Mouse (Mus musculus) thymus, adult 2 months (tissue): ENCODE measurements around the gene Tyrobp. TPM values are rescaled to one million over a fixed set of nuclear protein-coding genes. Genes with fewer than 3 reads are reported as not detected.

Experiments used
- DNase-seq: peaks from one replicate; pipeline ENCODE4 v3.0.0; 2021
- H3K27ac ChIP-seq: fragments of 200-500 bp; 2 replicates; pipeline ENCODE4 v1.5.1; 2012; ENCODE audit warnings: low read length, control low read depth; ENCODE audit not compliant: control insufficient read depth, insufficient read depth
- H3K27me3 ChIP-seq: fragments of 200-500 bp; 2 replicates; pipeline ENCODE4 v1.6.1; 2012; ENCODE audit warnings: mild to moderate bottlenecking, low read length, moderate library complexity, mixed read lengths; ENCODE audit not compliant: control insufficient read depth, insufficient read depth
- H3K36me3 ChIP-seq: fragments of 200-500 bp; 2 replicates; pipeline ENCODE4 v1.6.1; 2012; ENCODE audit warnings: mild to moderate bottlenecking, low read length, moderate library complexity; ENCODE audit not compliant: control insufficient read depth, insufficient read depth
- H3K4me1 ChIP-seq: fragments of 200-500 bp; replicated peaks from 2 replicates; pipeline ENCODE4 v1.6.1; 2012; ENCODE audit warnings: low read length; ENCODE audit not compliant: control insufficient read depth, insufficient read depth
- H3K4me3 ChIP-seq: fragments of 200-500 bp; 2 replicates; pipeline ENCODE4 v1.5.1; 2012; ENCODE audit warnings: mild to moderate bottlenecking, low read length, control low read depth, moderate library complexity; ENCODE audit not compliant: control insufficient read depth, insufficient read depth
- CTCF ChIP-seq: fragments of 200-500 bp; IDR thresholded peaks from 2 replicates; pipeline ENCODE4 v1.5.1; 2012; ENCODE audit warnings: mild to moderate bottlenecking, control low read depth, low read length, moderate library complexity, borderline replicate concordance; ENCODE audit not compliant: control insufficient read depth, poor library complexity, insufficient read depth; ENCODE audit errors: extremely low read depth
- POLR2A ChIP-seq: fragments of 200-500 bp; IDR thresholded peaks from 2 replicates; pipeline ENCODE4 v1.6.1; 2012; ENCODE audit warnings: mild to moderate bottlenecking, low read length, control low read depth, moderate library complexity; ENCODE audit not compliant: control insufficient read depth, poor library complexity, insufficient read depth; ENCODE audit errors: extremely low read depth
- WGBS: fragments of 180-500 bp; shearing (Covaris S2); methylation state at CpG from one replicate; pipeline ENCODE4 v1.1.7; 2018; 5-methylcytosine and 5-hydroxymethylcytosine counted together
- polyA plus RNA-seq: library from polyadenylated mRNA; depleted of rRNA; stranded (reverse); fragments of >200 nt; gene quantifications from 2 replicates; pipeline ENCODE4 v1.2.3, GENCODE M21; 2012

Gene Tyrobp
- polyA plus RNA-seq, 1 experiment = 417 TPM

DNA sequence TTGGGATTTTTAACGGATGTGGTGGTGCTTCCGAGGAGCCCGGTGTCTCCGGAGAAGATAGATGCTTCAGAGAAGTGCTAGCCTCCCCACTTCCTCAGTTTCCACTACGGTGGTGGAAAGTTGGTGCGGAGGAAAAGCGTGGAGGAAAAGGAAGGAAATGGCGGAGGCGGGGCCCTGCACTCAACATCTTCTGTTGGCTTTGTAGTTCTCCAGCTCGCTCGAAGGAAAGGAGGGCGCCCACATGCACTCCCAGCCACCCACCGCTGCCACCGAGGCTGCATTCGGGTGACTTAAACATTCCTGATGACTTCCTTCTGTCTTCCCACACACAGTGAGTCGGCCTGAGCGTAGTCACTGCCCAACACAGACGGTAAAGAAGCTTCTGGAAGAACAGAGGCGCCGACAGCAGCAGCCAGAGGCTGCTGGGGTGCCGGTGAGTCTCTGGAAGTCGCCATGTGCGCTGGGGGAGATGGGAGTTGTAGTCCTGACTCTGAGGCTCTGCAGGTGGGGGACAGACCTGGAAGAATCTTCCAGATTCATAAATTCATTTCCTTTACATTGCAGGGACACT lies 9.6 kb downstream of the Tyrobp start:
- 4% methylated on average over 23 of the region's 23 CpGs for WGBS
- no peaks in the 10 kb centered on the region for H3K27me3 ChIP-seq
- H3K4me1 ChIP-seq = peaks cover 31% of the 10 kb centered on the region
- TF ChIP-seq CTCF = peak; percentile 35; the same call in 1 of the 2 replicates
- TF ChIP-seq POLR2A = peak; percentile 74
- peak overlapping the region; percentile 82 for H3K4me3 ChIP-seq
- H3K27ac ChIP-seq = peak overlapping the region; percentile 97
- H3K36me3 ChIP-seq = peaks cover 38% of the 10 kb centered on the region
- peak; percentile 75 for DNase-seq

DNA sequence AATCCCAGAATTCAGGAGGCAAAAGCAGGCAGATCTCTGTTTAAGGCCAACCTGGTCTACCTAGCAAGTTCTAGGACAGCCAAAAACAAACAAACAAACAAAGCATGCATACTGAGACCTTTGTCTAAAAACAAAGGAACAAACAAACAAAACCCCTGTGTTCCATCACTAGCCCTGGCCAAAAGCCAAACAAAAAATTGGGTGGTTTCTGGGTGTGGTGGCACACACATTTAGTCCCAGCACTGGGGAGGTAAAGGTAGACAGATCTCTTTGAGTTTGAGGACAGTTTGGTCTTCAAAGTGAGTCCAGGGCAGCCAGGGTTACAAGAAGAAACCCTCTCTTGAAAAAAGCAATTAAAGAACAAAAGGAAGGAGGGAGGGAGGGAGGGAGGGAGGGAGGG lies 15.8 kb downstream of the Tyrobp start:
- peaks cover under 1% of the 10 kb centered on the region; the same call in 1 of the 2 replicates for H3K4me1 ChIP-seq
- H3K27me3 ChIP-seq = no peaks in the 10 kb centered on the region
- DNase-seq = no peak
- no peak overlapping the region for H3K4me3 ChIP-seq
- TF ChIP-seq CTCF (no peak), POLR2A (no peak)
- no peak overlapping the region for H3K27ac ChIP-seq
- peaks cover 40% of the 10 kb centered on the region for H3K36me3 ChIP-seq

DNA sequence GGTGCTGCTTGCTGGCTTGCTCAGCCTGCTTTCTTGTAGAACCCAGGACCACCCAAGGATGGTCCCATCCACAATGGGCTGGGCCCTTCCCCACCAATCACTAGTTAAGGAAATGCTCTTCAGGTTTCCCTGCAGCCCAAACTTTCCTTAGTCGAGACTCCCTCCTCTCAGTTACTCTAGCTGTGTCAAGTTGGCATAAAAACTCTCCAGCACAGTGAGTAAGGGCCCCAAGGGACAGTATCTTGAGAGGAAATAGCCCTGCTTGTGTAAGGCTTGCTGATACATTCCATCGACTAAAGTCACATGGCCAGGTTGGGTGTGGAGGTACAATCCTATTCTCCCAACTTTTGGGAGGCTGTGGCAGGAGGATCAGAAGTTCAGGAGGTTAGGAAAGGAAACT lies 16.6 kb downstream of the Tyrobp start:
- TF ChIP-seq POLR2A (no peak), CTCF (no peak)
- no peak for DNase-seq
- H3K4me3 ChIP-seq = no peak overlapping the region
- no peak overlapping the region for H3K27ac ChIP-seq
- H3K36me3 ChIP-seq = peaks cover 34% of the 10 kb centered on the region
- H3K27me3 ChIP-seq = no peaks in the 10 kb centered on the region
- 71% methylated on average over 2 of the region's 2 CpGs for WGBS
- H3K4me1 ChIP-seq = no peaks in the 10 kb centered on the region

DNA sequence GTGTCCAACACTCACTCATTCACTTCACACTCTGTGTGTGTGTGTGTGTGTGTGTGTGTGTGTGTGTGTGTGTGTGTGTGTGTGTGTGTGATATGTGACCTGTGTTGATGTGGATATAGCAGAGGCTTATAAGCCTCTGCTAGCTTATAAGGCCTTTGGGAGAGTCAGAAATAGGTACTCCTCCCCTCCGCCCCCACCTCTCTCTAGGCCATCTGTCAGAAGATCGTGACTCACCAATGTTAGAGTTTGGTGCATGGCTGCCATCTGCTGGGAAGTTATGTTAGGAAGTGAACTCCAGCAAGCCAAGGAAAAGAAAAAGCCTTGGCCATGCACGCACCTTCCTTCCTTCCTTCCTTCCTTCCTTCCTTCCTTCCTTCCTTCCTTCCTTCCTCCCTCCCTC lies 18.2 kb downstream of the Tyrobp start:
- peaks cover 21% of the 10 kb centered on the region for H3K36me3 ChIP-seq
- no peak for TF ChIP-seq POLR2A
- no peak for TF ChIP-seq CTCF
- H3K27ac ChIP-seq = no peak overlapping the region
- no peaks in the 10 kb centered on the region; the same call in 1 of the 2 replicates for H3K27me3 ChIP-seq
- peak; percentile 75 for DNase-seq
- no peaks in the 10 kb centered on the region for H3K4me1 ChIP-seq
- WGBS = 6% methylated on average over 3 of the region's 3 CpGs
- no peak overlapping the region for H3K4me3 ChIP-seq

DNA sequence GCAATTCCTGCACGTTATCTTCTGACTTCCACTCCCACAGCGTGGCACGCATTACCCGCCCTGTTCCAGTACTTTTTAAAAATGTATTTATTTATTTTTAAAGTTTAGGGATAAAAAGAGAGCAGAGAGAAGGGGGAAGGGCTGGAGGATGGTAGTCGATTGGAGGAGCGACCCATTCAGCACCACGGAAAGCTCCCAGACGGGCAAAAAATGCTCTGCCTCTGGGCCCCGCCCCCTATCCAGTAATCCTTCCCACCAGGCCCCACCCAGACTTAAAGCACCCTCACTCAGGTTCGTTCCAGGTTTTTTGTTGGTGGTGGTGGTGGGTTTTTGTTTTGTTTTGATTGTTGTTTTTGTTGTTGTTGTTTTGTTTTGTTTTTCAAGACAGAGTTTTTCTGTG lies 20.7 kb downstream of the Tyrobp start:
- no peaks in the 10 kb centered on the region for H3K4me1 ChIP-seq
- peak; percentile 40 for DNase-seq
- no peaks in the 10 kb centered on the region; the same call in 1 of the 2 replicates for H3K27me3 ChIP-seq
- TF ChIP-seq CTCF (no peak), POLR2A (no peak)
- no peak overlapping the region for H3K4me3 ChIP-seq
- no peaks in the 10 kb centered on the region for H3K36me3 ChIP-seq
- 3% methylated on average over 10 of the region's 10 CpGs for WGBS
- H3K27ac ChIP-seq = no peak overlapping the region

DNA sequence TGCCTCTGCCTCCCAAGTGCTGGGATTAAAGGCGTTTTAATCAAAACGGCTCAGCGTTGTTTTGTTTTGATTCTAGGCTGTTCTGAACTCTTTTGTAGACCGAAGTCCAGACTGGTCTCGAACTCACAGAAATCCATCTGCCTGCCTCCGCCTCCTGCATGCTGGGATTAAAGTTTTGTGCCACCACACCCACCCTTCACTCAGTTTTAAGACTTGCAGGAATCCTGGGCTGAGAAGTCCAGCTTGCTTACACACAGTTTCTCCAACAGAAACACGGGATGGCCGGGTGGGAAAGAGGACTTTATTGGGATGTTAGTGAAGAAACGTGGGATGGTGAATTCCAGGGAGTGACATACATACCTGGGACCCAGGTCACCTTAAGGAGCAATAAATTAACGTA lies 21.1 kb downstream of the Tyrobp start:
- Histone ChIP-seq H3K4me1 (no peaks in the 10 kb centered on the region), H3K36me3 (no peaks in the 10 kb centered on the region), H3K4me3 (no peak overlapping the region), H3K27ac (no peak overlapping the region), H3K27me3 (no peaks in the 10 kb centered on the region; the same call in 1 of the 2 replicates)
- DNase-seq = no peak
- no peak for TF ChIP-seq CTCF
- no peak for TF ChIP-seq POLR2A
- 67% methylated on average over 10 of the region's 10 CpGs for WGBS

DNA sequence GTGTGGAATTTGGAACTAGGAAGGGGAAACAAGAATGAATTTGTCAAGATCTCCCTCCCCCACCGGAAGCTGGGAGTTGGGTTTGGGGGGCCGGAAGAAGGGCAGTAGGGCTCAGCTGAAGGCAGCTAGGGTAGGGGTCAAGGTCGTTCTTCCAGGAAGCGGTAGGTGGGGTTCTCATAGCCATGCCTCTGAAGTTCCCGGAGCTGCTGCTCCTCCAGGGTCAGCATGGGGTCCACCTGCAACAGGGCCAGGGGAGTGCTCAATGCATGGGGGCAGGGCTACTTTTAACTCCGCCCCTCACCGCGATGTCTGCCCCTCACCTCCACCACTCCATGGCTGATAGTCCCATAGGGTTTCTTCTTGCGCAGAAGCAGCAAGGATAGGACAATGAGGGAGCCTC lies 21.6 kb downstream of the Tyrobp start:
- Histone ChIP-seq H3K36me3 (no peaks in the 10 kb centered on the region), H3K4me1 (0 out of 2 replicates have a peak, but pooled peaks cover 4% of the 10 kb centered on the region), H3K27ac (no peak overlapping the region), H3K4me3 (no peak overlapping the region), H3K27me3 (no peaks in the 10 kb centered on the region; the same call in 1 of the 2 replicates)
- WGBS = 44% methylated on average over 9 of the region's 9 CpGs
- TF ChIP-seq CTCF = no peak
- no peak for TF ChIP-seq POLR2A
- DNase-seq = no peak
